Mouse (Mus musculus): ENCODE results near the gene Actn1. TPM values are rescaled to one million over a fixed set of nuclear protein-coding genes. Genes with fewer than 3 reads are reported as not detected.

Gene Actn1
- polyA plus RNA-seq, 1 experiment from 2014 or later: 51.2 TPM

DNA sequence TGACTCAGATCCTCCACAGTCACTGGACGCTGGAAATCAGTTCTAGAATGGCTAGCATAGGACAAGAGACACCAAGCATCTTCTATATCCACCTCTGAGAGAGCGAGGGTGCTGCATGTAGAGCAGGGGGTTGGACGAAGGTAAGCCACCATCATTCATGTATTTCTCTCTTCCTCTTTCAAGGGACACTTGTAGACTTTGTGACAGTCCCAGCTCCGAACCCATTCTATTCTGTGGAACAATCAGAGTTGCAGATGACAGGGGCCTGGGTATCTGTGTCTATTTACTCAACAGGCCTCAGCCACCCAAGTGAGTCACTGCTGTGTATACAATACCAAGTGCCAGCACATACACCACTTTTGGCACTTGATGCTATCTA lies 27.3 kb downstream of the Actn1 start:
- no peak for ATAC-seq (ENCODE audit: insufficient read depth, low FRiP score)
- Histone ChIP-seq H3K9me3 (replicated peaks; ENCODE audit: control insufficient read depth, low read length) (0 out of 2 replicates have a peak, but pooled peaks cover 2% of the 10 kb centered on the region), H3K36me3 (ENCODE audit: control insufficient read depth, insufficient read depth, low read length) (peaks cover 6% of the 10 kb centered on the region), H3K27ac (ENCODE audit: low read length) (peak overlapping the region; percentile 97), H3K9ac (ENCODE audit: low read length) (no peak overlapping the region), H3K4me1 (ENCODE audit: control insufficient read depth, insufficient read depth, low read length) (peaks cover 60% of the 10 kb centered on the region), H3K27me3 (ENCODE audit: control insufficient read depth, insufficient read depth, low read length) (no peaks in the 10 kb centered on the region), H3K4me3 (replicated peaks; ENCODE audit: low read length) (no peak overlapping the region), H3K4me2 (ENCODE audit: low read depth, low read length) (no peak overlapping the region)
- 81% methylated on average over 4 of the region's 4 CpGs for WGBS

DNA sequence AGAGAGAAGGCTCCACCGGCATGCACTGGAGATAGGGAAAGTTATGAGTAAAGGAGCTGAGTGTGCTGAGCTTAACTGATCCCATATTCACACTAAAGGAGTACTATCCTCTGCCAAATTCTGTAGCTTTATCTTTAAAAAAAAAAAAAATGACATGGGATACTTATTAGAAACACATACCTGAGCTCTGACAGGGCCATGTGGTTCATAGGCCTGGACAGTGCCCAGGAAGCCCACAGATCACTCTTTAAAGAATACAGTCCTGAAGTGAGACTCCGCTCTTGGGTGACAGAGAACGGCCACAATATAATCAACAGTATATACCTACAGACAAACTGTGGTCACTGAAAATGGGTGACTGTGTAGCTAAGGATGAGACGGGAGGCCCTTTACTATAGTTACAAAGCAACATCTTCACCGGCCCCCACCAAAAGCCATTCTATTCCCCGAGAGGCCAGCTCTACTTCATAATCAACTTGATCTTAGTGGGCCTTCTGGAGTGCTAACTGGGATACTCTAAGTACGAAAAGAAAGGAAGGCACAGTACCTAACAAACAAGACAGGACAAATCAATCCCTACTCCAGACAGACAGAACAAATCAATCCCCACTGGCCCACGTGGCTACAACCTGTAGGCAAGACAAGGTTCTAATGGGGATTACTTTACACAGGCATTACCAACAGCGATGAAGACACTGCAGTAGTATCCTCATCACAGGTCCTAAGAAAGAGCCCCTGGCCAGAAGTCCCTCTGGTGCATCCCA lies 27.9 kb downstream of the Actn1 start:
- Histone ChIP-seq H3K9ac (ENCODE audit: low read length) (no peak overlapping the region; the same call in 1 of the 2 replicates), H3K36me3 (ENCODE audit: control insufficient read depth, insufficient read depth, low read length) (peaks cover 6% of the 10 kb centered on the region), H3K27ac (ENCODE audit: low read length) (peak overlapping the region; percentile 97), H3K4me3 (replicated peaks; ENCODE audit: low read length) (no peak overlapping the region), H3K9me3 (replicated peaks; ENCODE audit: control insufficient read depth, low read length) (0 out of 2 replicates have a peak, but pooled peaks cover 2% of the 10 kb centered on the region), H3K27me3 (ENCODE audit: control insufficient read depth, insufficient read depth, low read length) (no peaks in the 10 kb centered on the region), H3K4me1 (ENCODE audit: control insufficient read depth, insufficient read depth, low read length) (peaks cover 63% of the 10 kb centered on the region), H3K4me2 (ENCODE audit: low read depth, low read length) (0 out of 2 replicates have a peak overlapping the region, but pooled peaks have one; percentile 13)
- WGBS: 69% methylated on average over 9 of the region's 9 CpGs
- no peak for ATAC-seq (ENCODE audit: insufficient read depth, low FRiP score)

- 0 out of 2 replicates have a peak, but pooled peaks cover 2% of the 10 kb centered on the region for H3K9me3 ChIP-seq (replicated peaks; ENCODE audit: control insufficient read depth, low read length)
- no peak overlapping the region for H3K4me3 ChIP-seq (replicated peaks; ENCODE audit: low read length)
- no peak for ATAC-seq (ENCODE audit: insufficient read depth, low FRiP score)
- peak overlapping the region; percentile 20; the same call in 1 of the 2 replicates for H3K9ac ChIP-seq (ENCODE audit: low read length)
- peak overlapping the region; percentile 97 for H3K27ac ChIP-seq (ENCODE audit: low read length)
- peak overlapping the region; percentile 45; the same call in 1 of the 2 replicates for H3K4me2 ChIP-seq (ENCODE audit: low read depth, low read length)
- no peaks in the 10 kb centered on the region for H3K27me3 ChIP-seq (ENCODE audit: control insufficient read depth, insufficient read depth, low read length)
- 20% methylated on average over 5 of the region's 5 CpGs for WGBS
- peaks cover 66% of the 10 kb centered on the region for H3K4me1 ChIP-seq (ENCODE audit: control insufficient read depth, insufficient read depth, low read length)
- H3K36me3 ChIP-seq (ENCODE audit: control insufficient read depth, insufficient read depth, low read length): peaks cover 6% of the 10 kb centered on the region
Observed at GRCm38 (mm10) chr12:80231317-80231716, 28.9 kb downstream of the Actn1 start.

- 0 out of 2 replicates have a peak, but pooled peaks cover 2% of the 10 kb centered on the region for H3K9me3 ChIP-seq (replicated peaks; ENCODE audit: control insufficient read depth, low read length)
- peak overlapping the region; percentile 97 for H3K27ac ChIP-seq (ENCODE audit: low read length)
- no peaks in the 10 kb centered on the region for H3K27me3 ChIP-seq (ENCODE audit: control insufficient read depth, insufficient read depth, low read length)
- 37% methylated on average over 5 of the region's 5 CpGs for WGBS
- H3K36me3 ChIP-seq (ENCODE audit: control insufficient read depth, insufficient read depth, low read length): peaks cover 6% of the 10 kb centered on the region
- peaks cover 70% of the 10 kb centered on the region for H3K4me1 ChIP-seq (ENCODE audit: control insufficient read depth, insufficient read depth, low read length)
- no peak for ATAC-seq (ENCODE audit: insufficient read depth, low FRiP score)
- H3K9ac ChIP-seq (ENCODE audit: low read length): peak overlapping the region; percentile 37; the same call in 1 of the 2 replicates
- H3K4me2 ChIP-seq (ENCODE audit: low read depth, low read length): peak overlapping the region; percentile 45
- 0 out of 2 replicates have a peak overlapping the region, but pooled peaks have one; percentile 9 for H3K4me3 ChIP-seq (replicated peaks; ENCODE audit: low read length)
Observed at GRCm38 (mm10) chr12:80230854-80231253, 29.3 kb downstream of the Actn1 start.

GRCm38 (mm10) chr12:80230111-80230700 lies 30.0 kb downstream of the Actn1 start:
- H3K4me2 ChIP-seq (ENCODE audit: low read depth, low read length): peak overlapping the region; percentile 45
- H3K4me3 ChIP-seq (replicated peaks; ENCODE audit: low read length): 0 out of 2 replicates have a peak overlapping the region, but pooled peaks have one; percentile 9
- 4% methylated on average over 10 of the region's 10 CpGs for WGBS
- peak; percentile 93 for ATAC-seq (ENCODE audit: insufficient read depth, low FRiP score)
- H3K9ac ChIP-seq (ENCODE audit: low read length): peak overlapping the region; percentile 60; the same call in 1 of the 2 replicates
- H3K36me3 ChIP-seq (ENCODE audit: control insufficient read depth, insufficient read depth, low read length): peaks cover 6% of the 10 kb centered on the region
- peak overlapping the region; percentile 97 for H3K27ac ChIP-seq (ENCODE audit: low read length)
- H3K4me1 ChIP-seq (ENCODE audit: control insufficient read depth, insufficient read depth, low read length): peaks cover 77% of the 10 kb centered on the region
- 0 out of 2 replicates have a peak, but pooled peaks cover 2% of the 10 kb centered on the region for H3K9me3 ChIP-seq (replicated peaks; ENCODE audit: control insufficient read depth, low read length)
- no peaks in the 10 kb centered on the region for H3K27me3 ChIP-seq (ENCODE audit: control insufficient read depth, insufficient read depth, low read length)

DNA sequence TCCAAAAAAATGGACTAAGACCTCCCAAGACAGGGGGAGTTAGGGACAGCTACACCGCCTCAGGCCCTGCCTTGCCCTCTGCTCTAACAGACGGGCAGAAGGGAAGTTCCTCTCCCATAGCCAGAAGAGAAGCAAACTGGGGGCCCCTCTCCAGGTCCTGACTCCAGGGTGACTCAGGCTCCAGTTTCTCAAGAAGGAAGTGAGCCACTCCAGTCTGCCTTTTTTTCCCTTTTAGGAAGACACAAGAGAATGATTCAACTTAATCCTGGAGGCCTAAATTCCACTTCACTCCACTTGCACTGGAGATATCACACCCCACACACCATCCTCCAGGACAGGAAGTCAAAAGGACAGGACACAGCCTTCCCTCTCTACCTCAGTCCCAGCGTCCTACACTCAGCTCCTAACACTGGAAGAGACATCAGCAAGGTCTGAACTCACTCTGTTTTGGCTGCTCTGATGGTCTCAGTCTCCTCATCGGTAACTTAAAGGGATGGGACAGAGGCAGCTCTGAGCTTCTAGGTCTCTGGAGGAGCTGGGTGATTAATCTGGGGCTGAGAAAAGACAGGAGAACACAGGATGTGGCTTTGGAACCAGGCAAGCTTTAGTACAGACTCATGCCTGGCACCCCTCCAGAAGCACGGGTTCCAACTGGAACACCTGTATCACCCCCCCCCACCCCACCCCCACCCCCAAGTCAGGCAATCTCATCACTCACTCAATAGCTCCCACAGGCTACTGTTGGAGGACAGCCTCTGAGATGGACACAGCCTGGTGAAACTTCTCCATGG lies 31.0 kb downstream of the Actn1 start:
- H3K4me3 ChIP-seq (replicated peaks; ENCODE audit: low read length): no peak overlapping the region
- H3K36me3 ChIP-seq (ENCODE audit: control insufficient read depth, insufficient read depth, low read length): peaks cover 2% of the 10 kb centered on the region
- peak overlapping the region; percentile 60 for H3K9ac ChIP-seq (ENCODE audit: low read length)
- peaks cover 86% of the 10 kb centered on the region for H3K4me1 ChIP-seq (ENCODE audit: control insufficient read depth, insufficient read depth, low read length)
- H3K27ac ChIP-seq (ENCODE audit: low read length): peak overlapping the region; percentile 97
- no peaks in the 10 kb centered on the region for H3K27me3 ChIP-seq (ENCODE audit: control insufficient read depth, insufficient read depth, low read length)
- 0 out of 2 replicates have a peak, but pooled peaks cover under 1% of the 10 kb centered on the region for H3K9me3 ChIP-seq (replicated peaks; ENCODE audit: control insufficient read depth, low read length)
- no peak for ATAC-seq (ENCODE audit: insufficient read depth, low FRiP score)
- H3K4me2 ChIP-seq (ENCODE audit: low read depth, low read length): peak overlapping the region; percentile 45
- 31% methylated on average over 5 of the region's 5 CpGs for whole genome bisulfite sequencing

DNA sequence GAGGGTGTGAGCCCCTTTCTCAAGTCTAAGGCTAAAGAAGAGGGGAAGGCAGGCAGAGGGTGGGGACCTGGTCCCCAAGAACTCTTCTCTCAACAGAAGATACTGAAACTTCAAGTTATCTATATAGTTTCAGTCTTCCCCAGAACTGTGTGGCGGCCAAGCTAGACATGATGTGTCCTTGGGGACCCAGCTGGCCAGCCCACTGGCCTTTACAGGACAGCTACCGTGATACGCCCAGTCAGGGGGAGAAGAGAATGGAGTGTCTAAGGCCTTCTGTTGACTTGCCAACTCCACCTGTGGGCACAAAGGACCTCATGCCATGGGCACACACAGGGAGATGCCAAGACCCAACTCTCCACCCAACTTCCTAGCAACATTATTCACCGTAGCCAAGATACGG lies 31.8 kb downstream of the Actn1 start:
- no peak for ATAC-seq (ENCODE audit: insufficient read depth, low FRiP score)
- no peaks in the 10 kb centered on the region for H3K27me3 ChIP-seq (ENCODE audit: control insufficient read depth, insufficient read depth, low read length)
- H3K9ac ChIP-seq (ENCODE audit: low read length): no peak overlapping the region
- peak overlapping the region; percentile 97 for H3K27ac ChIP-seq (ENCODE audit: low read length)
- H3K36me3 ChIP-seq (ENCODE audit: control insufficient read depth, insufficient read depth, low read length): no peaks in the 10 kb centered on the region
- H3K4me1 ChIP-seq (ENCODE audit: control insufficient read depth, insufficient read depth, low read length): peaks cover 94% of the 10 kb centered on the region
- H3K4me2 ChIP-seq (ENCODE audit: low read depth, low read length): no peak overlapping the region
- H3K4me3 ChIP-seq (replicated peaks; ENCODE audit: low read length): no peak overlapping the region
- 67% methylated on average over 5 of the region's 5 CpGs for WGBS
- no peaks in the 10 kb centered on the region for H3K9me3 ChIP-seq (replicated peaks; ENCODE audit: control insufficient read depth, low read length)

GRCm38 (mm10) chr12:80227835-80228234 lies 32.3 kb downstream of the Actn1 start:
- WGBS: 37% methylated on average over 3 of the region's 3 CpGs
- H3K9ac ChIP-seq (ENCODE audit: low read length): no peak overlapping the region
- H3K4me2 ChIP-seq (ENCODE audit: low read depth, low read length): no peak overlapping the region
- H3K27ac ChIP-seq (ENCODE audit: low read length): peak overlapping the region; percentile 97
- no peak for ATAC-seq (ENCODE audit: insufficient read depth, low FRiP score)
- H3K4me1 ChIP-seq (ENCODE audit: control insufficient read depth, insufficient read depth, low read length): peaks cover 94% of the 10 kb centered on the region
- H3K9me3 ChIP-seq (replicated peaks; ENCODE audit: control insufficient read depth, low read length): no peaks in the 10 kb centered on the region
- no peaks in the 10 kb centered on the region for H3K36me3 ChIP-seq (ENCODE audit: control insufficient read depth, insufficient read depth, low read length)
- no peaks in the 10 kb centered on the region for H3K27me3 ChIP-seq (ENCODE audit: control insufficient read depth, insufficient read depth, low read length)
- no peak overlapping the region for H3K4me3 ChIP-seq (replicated peaks; ENCODE audit: low read length)

All from stomach, embryonic 16.5 days (tissue).